Mouse (Mus musculus): ENCODE results near the gene Majin. TPM values are rescaled to one million over a fixed set of nuclear protein-coding genes. Genes with fewer than 3 reads are reported as not detected.

Majin gene
- polyA plus RNA-seq, 1 experiment from 2014 or later: not detected

DNA sequence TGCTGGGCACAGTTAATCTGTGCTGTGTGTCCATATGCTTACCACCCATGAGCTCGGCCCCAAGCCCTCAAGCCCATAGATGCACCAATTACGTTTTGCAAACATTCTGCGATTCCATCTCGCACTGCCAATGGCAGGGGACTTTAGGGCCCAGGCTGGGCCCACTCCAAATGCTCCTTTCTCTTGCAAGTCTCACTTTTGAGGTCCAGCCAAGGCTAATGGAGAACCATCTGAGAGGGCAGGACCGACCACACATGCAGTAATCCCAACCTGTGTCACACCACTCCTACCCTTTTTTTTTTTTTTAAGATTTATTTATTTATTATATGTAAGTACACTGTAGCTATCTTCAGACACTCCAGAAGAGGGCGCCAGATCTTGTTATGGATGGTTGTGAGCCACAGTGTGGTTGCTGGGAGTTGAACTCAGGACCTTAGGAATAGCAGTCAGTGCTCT is 81.6 kb downstream of the Majin start:
- H3K4me1 ChIP-seq: peaks cover 3% of the 10 kb centered on the region; the same call in 1 of the 2 replicates
- H3K4me2 ChIP-seq: no peak overlapping the region
- WGBS: 69% methylated on average over 6 of the region's 6 CpGs
- ATAC-seq (ENCODE audit: borderline replicate concordance, extremely low read depth, low FRiP score, low TSS enrichment): no peak
- no peak overlapping the region for H3K9ac ChIP-seq
- H3K36me3 ChIP-seq: peaks cover 14% of the 10 kb centered on the region
- no peaks in the 10 kb centered on the region for H3K27me3 ChIP-seq
- H3K9me3 ChIP-seq: no peaks in the 10 kb centered on the region
- no peak overlapping the region for H3K27ac ChIP-seq
- no peak overlapping the region for H3K4me3 ChIP-seq

DNA sequence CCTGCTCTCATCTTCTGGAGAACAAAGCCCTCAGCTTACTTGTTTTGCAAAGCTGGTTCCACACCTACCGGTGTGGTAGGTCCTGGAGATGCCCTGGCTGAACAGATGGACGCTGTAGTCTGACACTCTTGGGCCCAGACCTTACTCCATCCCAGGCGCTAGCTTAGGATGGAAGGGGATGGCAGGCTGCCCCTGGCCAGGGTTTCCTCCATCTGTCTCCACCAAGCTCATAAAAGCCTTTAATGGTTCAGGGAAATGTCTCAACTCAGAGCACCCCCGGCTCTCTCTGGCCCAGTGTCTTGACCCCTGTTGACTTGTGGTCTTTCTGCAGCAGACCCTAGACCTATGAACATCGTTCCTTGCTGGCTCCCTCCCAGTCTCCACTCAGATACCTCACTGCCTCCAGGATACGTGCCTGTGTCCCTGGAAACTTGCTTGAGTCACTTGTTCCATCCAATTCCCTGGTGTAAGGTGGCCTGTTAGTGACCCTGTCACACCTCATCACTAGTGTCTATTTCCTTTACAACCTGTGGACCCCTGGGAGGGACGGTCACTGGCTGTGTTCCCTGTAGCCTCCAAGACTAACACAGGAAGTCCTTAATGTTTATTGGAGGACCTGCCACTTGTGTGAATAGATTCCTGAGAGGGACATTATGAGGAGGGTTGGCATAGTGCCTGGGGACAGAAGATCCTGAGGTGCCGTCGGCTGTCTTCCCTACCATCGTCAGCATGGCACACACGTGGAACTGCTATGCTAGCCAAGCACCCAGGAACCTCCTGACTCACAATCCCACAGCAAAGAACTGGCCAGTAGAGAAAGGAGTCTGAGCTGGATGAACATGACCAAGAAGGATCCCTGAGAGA is 83.3 kb downstream of the Majin start:
- ATAC-seq (ENCODE audit: borderline replicate concordance, extremely low read depth, low FRiP score, low TSS enrichment): no peak; the same call in 1 of the 2 replicates
- WGBS: 47% methylated on average over 11 of the region's 11 CpGs
- Histone ChIP-seq H3K9ac (no peak overlapping the region), H3K4me1 (peaks cover 3% of the 10 kb centered on the region; the same call in 1 of the 2 replicates), H3K27ac (no peak overlapping the region), H3K4me2 (no peak overlapping the region), H3K27me3 (no peaks in the 10 kb centered on the region), H3K4me3 (no peak overlapping the region), H3K9me3 (no peaks in the 10 kb centered on the region), H3K36me3 (no peaks in the 10 kb centered on the region)

DNA sequence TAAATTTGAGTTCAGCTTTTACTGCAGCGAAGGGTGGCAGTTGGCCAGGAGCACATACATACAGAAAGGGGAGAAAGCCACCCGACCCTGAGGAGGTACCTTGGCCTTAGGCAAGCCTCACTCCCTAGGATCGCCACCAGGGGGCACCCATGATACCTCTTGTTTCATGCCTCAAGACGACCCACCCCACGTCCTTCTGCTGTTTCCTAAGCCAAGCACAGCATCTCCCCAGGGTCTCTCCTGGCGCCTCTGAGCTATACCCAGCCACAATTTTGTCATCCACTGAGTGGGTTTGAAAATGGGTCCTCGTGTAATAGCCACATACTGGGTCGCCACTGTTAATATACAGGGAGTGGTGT is 84.0 kb downstream of the Majin start:
- no peak overlapping the region for H3K4me3 ChIP-seq
- ATAC-seq (ENCODE audit: borderline replicate concordance, extremely low read depth, low FRiP score, low TSS enrichment): peak; percentile 60; the same call in 1 of the 2 replicates
- H3K4me1 ChIP-seq: peaks cover 3% of the 10 kb centered on the region; the same call in 1 of the 2 replicates
- no peak overlapping the region for H3K27ac ChIP-seq
- H3K9ac ChIP-seq: no peak overlapping the region
- WGBS: 14% methylated on average over 8 of the region's 8 CpGs
- H3K27me3 ChIP-seq: no peaks in the 10 kb centered on the region
- no peaks in the 10 kb centered on the region for H3K36me3 ChIP-seq
- H3K4me2 ChIP-seq: no peak overlapping the region
- H3K9me3 ChIP-seq: no peaks in the 10 kb centered on the region

DNA sequence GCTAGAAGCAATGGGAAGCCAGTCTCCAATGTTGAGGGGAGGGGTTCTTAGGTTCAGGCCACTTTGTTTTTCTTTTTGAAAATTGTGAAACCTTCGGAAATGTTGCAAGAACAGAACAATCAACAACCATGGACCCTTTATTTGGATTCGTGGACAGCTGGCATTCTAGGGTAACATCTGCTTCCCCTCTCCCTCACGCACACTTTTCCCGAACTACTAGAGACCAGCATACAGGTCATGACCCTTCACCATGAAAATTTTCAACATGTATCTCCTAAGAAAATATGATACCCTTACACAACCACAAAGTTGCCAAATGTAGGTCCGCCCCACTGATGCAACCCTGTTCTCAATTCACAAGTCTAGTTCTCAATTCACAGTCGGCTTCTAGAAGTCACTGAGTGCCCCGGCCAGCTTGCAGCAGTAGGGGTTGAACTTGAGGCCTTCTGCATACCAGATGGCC is 84.5 kb downstream of the Majin start:
- no peak overlapping the region for H3K9ac ChIP-seq
- WGBS: 71% methylated on average over 7 of the region's 7 CpGs

DNA sequence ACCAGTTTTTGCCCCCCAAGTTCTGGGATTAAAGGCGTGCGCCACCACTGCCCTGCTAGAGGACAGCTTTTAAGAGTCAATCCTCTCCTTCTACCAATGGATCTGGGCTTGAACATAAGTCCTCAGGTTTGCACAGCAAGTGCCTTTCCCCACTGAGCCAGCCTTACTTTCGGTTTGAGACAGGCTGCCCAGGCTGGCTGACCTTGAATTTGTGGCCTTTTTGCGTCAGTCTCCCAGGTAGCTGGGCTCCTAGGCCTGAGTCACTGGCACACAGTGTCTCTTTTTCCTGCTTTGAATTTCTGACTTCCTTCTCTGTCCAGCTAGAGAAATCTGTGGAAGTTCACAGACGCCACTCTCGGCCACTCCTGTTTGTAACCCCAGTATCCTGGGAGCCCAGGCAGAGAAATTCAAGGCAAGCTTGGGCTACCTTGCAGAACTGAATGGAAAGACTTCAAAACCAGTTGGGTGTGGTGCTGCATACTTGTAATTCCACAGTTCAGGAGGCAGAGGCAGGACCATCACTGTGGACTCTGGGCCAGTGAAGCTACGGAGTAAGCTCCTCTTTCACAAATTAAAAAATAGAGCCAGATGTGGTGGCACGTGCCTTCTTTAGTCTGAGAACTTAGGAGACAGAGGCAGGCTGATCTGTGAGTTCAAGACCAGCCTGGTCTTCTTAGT is 85.7 kb downstream of the Majin start:
- WGBS: 88% methylated on average over 8 of the region's 8 CpGs
- H3K9me3 ChIP-seq: no peaks in the 10 kb centered on the region

More for the DNA sequence above, 84.5 kb downstream of the Majin start:
- peaks cover 3% of the 10 kb centered on the region; the same call in 1 of the 2 replicates for H3K4me1 ChIP-seq
- no peaks in the 10 kb centered on the region for H3K27me3 ChIP-seq
- H3K9me3 ChIP-seq: no peaks in the 10 kb centered on the region
- H3K36me3 ChIP-seq: no peaks in the 10 kb centered on the region
- H3K4me3 ChIP-seq: no peak overlapping the region
- H3K27ac ChIP-seq: no peak overlapping the region
- H3K4me2 ChIP-seq: no peak overlapping the region
- ATAC-seq (ENCODE audit: borderline replicate concordance, extremely low read depth, low FRiP score, low TSS enrichment): no peak

DNA sequence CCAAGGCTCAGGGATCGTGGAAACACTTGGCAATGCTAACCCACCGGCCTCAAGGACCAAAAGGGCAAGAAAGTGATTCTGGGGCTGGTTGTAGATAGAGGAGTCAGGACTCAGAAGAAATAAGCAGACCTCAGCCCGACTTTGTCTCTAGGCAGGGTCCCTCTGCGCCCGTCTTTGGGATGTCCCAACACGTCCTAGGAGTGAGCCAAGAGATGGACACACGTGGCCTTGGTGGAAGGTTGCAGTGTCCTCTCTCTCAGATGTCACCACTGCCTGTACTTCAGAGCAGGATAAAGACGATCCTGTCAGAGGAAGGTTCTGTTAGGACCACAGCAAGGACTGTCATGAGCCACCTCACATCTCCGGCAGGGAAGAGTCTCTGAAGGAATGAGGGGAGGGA is 86.5 kb downstream of the Majin start:
- no peak for ATAC-seq (ENCODE audit: borderline replicate concordance, extremely low read depth, low FRiP score, low TSS enrichment)
- Histone ChIP-seq H3K4me2 (no peak overlapping the region), H3K9ac (no peak overlapping the region), H3K4me3 (no peak overlapping the region), H3K27ac (no peak overlapping the region), H3K4me1 (peaks cover 8% of the 10 kb centered on the region), H3K36me3 (no peaks in the 10 kb centered on the region), H3K27me3 (no peaks in the 10 kb centered on the region), H3K9me3 (no peaks in the 10 kb centered on the region)
- 50% methylated on average over 9 of the region's 9 CpGs for WGBS

More for the DNA sequence above, 85.7 kb downstream of the Majin start:
- Histone ChIP-seq H3K4me1 (peaks cover 3% of the 10 kb centered on the region; the same call in 1 of the 2 replicates), H3K9ac (no peak overlapping the region), H3K27ac (no peak overlapping the region), H3K36me3 (no peaks in the 10 kb centered on the region), H3K4me3 (no peak overlapping the region), H3K27me3 (no peaks in the 10 kb centered on the region), H3K4me2 (no peak overlapping the region)
- no peak for ATAC-seq (ENCODE audit: borderline replicate concordance, extremely low read depth, low FRiP score, low TSS enrichment)

DNA sequence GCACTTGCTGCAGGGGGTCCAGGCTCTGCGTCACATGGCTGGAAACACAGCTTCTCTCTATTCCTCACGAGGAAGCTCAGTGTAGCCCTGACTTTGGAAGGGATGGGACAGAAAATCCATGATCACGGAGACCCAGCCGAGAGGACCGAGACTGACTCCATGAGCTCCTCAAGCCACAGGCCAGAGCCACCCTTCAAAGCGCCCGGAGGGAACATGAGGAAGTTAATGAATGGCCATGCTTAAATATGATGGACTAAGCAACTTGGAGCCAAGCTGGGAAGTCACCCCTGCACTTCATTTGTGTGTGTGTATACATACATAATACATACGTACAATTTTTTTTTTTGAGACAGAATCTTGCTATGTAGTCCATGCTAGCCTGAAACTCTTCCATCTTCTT is 87.0 kb downstream of the Majin start:
- ATAC-seq (ENCODE audit: borderline replicate concordance, extremely low read depth, low FRiP score, low TSS enrichment): no peak
- Histone ChIP-seq H3K4me3 (no peak overlapping the region), H3K9ac (no peak overlapping the region), H3K27me3 (no peaks in the 10 kb centered on the region), H3K4me2 (no peak overlapping the region), H3K9me3 (no peaks in the 10 kb centered on the region), H3K4me1 (peaks cover 14% of the 10 kb centered on the region), H3K36me3 (no peaks in the 10 kb centered on the region), H3K27ac (no peak overlapping the region)
- WGBS: 20% methylated on average over 8 of the region's 8 CpGs

DNA sequence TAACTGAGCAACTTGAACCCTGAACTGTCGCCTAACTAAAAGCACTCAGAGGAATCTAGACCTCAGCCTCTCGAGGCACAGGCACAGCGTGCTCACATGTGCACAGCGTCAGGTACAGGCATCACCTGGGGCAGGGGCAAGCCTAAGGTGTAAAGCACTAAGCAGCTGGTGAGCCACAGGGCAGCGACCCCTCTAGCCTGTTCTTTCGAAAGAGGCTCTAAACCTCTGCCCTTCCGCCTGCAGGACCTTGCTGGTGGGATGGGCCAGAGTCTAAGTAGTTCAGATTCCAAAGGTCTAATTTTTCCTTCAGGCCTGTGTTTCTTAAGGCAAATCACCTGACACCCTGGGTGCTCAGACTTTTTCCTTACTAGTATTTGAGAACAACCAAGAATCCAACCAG is 87.9 kb downstream of the Majin start:
- no peak overlapping the region for H3K9ac ChIP-seq
- no peak overlapping the region for H3K4me3 ChIP-seq
- H3K36me3 ChIP-seq: no peaks in the 10 kb centered on the region
- H3K27ac ChIP-seq: no peak overlapping the region
- WGBS: 53% methylated on average over 7 of the region's 7 CpGs
- H3K4me1 ChIP-seq: peaks cover 14% of the 10 kb centered on the region
- H3K27me3 ChIP-seq: no peaks in the 10 kb centered on the region
- H3K9me3 ChIP-seq: no peaks in the 10 kb centered on the region
- ATAC-seq (ENCODE audit: borderline replicate concordance, extremely low read depth, low FRiP score, low TSS enrichment): no peak
- H3K4me2 ChIP-seq: no peak overlapping the region

DNA sequence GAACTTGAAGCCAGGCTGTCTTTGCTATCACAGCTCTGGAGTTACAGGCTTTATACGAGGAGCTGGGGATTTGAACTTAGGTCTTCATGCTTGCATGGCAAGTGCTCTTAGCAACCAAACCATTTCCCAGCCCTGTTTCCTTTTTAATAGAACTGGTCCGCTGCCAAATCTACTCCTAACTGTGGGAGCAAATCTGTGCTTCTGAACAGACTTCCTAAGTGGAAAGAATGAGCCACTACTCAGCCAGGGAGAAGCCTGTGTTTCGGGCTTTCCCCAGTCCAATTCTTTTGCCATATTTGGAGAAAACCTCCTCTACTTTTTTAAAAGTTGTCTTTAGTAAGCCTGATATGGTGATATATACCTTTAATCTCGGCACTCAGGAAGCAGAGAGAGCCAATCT is 88.5 kb downstream of the Majin start:
- Histone ChIP-seq H3K9ac (no peak overlapping the region), H3K27ac (no peak overlapping the region), H3K4me3 (no peak overlapping the region), H3K4me2 (no peak overlapping the region), H3K27me3 (no peaks in the 10 kb centered on the region), H3K9me3 (no peaks in the 10 kb centered on the region), H3K36me3 (no peaks in the 10 kb centered on the region), H3K4me1 (peaks cover 17% of the 10 kb centered on the region)
- 75% methylated on average over 4 of the region's 4 CpGs for WGBS
- ATAC-seq (ENCODE audit: borderline replicate concordance, extremely low read depth, low FRiP score, low TSS enrichment): no peak

DNA sequence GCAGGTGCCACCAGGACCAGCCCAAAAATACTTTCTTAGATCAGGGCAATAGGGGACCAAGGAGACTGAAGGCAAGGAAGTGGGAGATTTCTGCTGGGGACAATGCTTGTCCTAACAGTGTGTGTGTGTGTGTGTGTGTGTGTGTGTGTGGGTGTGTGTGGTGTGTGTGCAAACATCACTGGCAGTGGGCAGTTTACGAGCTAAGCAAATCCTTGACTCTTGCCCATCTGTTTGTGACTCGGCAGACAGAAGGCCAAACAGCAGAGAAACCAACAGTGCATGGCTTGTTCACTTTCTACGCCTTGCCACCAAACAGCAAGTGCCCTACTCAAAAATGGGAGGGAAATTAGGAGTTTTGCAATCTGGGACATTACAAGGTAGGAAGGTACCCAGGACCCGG is 89.4 kb downstream of the Majin start:
- no peaks in the 10 kb centered on the region for H3K27me3 ChIP-seq
- no peaks in the 10 kb centered on the region for H3K36me3 ChIP-seq
- 78% methylated on average over 4 of the region's 4 CpGs for WGBS

More for the DNA sequence above, 89.4 kb downstream of the Majin start:
- H3K9ac ChIP-seq: no peak overlapping the region
- peaks cover 23% of the 10 kb centered on the region for H3K4me1 ChIP-seq
- H3K9me3 ChIP-seq: no peaks in the 10 kb centered on the region
- no peak overlapping the region for H3K27ac ChIP-seq
- no peak overlapping the region for H3K4me3 ChIP-seq
- H3K4me2 ChIP-seq: no peak overlapping the region
- ATAC-seq (ENCODE audit: borderline replicate concordance, extremely low read depth, low FRiP score, low TSS enrichment): no peak
